Mouse (Mus musculus) lung, postnatal 0 days (tissue): ENCODE measurements around the gene Card10.

Source experiments
- CTCF ChIP-seq: IDR thresholded peaks from 2 replicates; pipeline ENCODE4 v1.5.1; 2016; ENCODE audit warnings: antibody characterized with exemption, mild to moderate bottlenecking
- EP300 ChIP-seq: IDR thresholded peaks from 2 replicates; pipeline ENCODE4 v1.6.1; 2016; ENCODE audit warnings: antibody characterized with exemption, mild to moderate bottlenecking, control low read depth

DNA sequence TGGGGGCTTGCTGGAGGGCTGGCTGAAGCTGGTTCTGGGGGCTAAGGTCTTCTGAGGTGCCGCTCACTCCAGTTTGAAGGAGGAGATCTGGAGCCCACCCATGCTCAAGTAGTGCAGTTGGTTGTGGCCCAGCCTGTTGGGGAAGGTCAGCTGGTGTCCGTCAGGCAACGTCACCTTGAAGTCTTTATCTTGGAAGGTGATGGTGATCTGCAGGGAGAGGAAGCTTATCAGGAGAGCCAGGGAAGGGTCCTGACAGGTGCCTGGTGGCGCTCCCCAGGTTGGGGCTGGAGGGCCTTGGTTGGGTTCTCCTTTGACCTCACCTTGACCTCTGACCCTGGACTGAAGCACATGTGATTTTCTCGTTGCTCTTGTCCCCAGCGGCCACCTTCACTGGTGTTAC is 48.1 kb upstream of the Card10 start:
- TF ChIP-seq CTCF: no peak
- no peak for TF ChIP-seq EP300
